Mouse (Mus musculus) telencephalon, adult 2 months (tissue): ENCODE measurements around the gene Armh3.

Experiments
- DNase-seq: peaks from one replicate; pipeline ENCODE4 v3.0.0-alpha.2; 2011; ENCODE audit warnings: low read depth, low spot score

Gene Armh3

DNA sequence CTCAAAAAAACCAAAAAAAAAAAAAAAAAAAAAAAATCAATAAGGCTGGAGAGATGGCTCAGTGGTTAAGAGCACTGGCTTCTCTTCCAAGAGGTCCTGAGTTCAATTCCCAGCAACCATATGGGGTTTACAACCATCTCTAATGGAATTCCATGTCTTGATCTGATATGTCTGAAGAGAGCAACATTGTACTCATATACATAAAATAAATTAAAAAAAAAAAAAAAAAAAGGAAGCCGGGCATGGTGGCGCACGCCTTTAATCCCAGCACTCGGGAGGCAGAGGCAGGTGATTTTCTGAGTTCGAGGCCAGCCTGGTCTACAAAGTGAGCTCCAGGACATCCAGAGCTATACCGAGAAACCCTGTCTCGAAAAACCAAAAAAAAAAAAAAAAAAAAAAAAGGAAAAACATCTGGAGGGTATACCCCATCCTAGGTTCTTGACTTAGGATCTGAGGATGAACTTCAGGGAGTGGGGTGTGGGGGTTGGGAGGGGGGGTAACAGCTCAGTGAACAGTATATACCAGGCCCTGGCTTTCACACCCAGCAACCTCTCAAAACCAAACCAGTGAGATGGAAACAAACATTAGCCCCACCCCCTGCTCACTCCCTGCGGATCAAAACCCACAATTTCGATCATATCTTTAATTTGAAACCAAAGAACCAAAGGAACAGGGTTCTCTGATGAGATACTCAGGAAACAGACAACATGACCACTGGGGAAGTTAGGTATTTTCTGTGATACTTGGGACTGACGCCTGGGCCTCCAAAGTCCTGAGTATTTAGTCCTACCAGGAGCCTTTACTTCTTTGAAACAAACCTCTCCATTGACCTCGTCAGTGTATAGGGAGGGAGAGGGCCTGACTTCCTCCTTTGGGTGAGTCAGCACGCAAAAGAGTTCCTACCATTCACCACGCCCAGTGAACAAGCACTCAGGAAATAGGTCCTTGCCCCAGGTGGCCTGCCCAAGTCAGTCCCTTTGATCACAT is 208.1 kb downstream of the Armh3 start:
- no peak for DNase-seq

DNA sequence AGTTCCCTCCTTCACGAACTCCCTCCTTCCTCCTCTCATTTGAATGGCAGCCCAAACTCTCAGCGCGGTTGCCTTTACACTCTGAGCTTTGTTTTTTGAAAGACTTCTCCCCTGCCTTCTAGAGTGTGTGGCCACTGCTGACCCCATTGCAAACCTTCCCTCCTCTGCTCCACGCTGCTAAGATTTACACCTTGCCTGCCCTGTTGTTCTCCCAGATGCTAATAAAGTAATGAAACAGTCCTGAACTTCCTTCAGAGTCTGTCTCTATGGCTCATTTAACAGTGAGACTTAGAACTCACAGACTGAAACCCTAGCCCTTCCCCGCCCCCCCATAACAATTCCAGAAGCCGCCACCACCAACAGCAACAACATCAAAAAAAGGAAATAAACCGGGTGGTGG is 208.9 kb downstream of the Armh3 start:
- no peak for DNase-seq

DNA sequence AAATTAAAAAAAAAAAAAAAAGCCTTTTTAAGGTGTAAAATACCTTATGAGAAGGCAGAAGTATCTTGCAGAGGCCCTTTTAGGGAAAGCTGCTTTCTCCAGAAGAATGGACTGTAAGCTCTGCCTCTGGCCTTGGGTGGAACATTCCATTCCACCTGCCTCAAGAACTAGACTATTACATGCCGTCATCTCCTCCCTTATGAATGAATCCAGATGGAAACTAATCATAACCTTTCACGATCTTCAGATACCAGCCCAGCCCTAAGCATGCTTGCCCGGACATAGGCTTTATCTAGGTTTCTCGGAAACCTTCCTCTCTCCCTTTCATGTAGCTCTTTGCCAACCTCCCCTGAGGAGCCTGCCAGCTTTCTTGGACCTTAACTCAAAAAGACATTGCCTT is 210.0 kb downstream of the Armh3 start:
- DNase-seq, result no peak

DNA sequence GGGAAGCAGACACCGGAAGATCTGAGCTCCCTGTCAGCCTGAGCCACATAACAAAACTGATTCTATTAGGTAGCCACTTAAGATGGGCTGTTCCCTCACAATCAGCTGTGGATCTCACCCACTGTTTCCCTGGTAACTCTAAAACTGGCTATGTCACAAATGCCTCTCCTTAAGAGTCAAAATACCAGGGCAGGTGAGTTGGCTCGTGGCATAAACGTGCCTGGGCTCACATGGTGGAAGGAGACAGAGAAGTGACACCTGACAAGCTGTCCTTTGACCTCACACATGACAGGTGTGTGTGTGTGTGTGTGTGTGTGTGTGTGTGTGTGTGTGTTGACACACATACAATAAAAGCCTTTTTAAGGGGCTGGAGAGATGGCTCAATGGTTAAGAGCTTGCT is 210.8 kb downstream of the Armh3 start:
- no peak for DNase-seq

DNA sequence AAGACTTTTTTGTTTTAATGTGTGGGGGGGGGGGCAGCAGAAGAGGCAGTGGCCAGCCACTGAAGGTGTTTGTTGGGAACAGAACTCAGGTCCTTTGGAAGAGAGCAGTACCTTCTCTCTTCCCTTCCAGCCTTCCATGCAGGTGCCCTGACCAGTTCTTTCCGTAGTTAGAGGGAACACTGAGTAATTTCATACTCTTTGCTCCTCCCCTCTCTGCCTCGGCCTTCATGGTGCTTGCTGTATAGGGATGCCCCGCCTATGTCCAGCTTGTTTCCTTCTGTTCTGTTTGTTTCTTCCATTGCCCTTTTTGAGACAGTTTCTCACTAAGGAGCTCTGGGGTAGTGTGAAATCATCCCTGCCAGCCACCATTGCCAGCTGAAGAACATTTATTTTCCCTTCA is 212.8 kb downstream of the Armh3 start:
- DNase-seq, result no peak

DNA sequence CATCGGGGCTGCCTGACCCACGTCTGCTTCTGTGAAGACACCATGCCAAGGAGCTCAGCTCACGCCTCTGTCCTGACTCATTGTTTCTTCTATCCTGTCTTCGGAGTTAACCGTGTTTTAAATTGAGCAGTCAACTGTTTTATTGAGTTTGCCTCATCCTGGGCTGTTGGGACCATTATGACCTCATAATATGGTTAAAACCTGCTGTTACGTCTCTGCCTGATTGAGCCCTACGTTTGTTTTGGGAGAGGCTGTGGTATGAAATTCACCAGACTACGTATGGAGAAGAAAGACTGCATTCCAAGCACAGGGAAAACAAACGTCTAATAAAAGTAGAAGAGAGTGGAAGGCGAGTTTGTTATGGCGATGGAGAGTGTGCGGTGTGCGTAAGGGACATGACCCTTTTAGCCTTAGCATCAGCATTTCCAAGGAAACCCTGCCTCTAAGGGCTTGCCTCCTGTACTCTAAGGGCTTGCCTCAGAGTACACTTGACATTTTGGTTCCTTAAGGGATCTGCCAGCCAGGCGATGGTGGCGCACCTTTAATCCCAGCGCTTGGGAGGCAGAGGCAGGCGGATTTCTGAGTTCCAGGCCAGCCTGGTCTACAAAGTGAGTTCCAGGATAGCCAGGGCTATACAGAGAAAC is 214.2 kb downstream of the Armh3 start:
- no peak for DNase-seq

DNA sequence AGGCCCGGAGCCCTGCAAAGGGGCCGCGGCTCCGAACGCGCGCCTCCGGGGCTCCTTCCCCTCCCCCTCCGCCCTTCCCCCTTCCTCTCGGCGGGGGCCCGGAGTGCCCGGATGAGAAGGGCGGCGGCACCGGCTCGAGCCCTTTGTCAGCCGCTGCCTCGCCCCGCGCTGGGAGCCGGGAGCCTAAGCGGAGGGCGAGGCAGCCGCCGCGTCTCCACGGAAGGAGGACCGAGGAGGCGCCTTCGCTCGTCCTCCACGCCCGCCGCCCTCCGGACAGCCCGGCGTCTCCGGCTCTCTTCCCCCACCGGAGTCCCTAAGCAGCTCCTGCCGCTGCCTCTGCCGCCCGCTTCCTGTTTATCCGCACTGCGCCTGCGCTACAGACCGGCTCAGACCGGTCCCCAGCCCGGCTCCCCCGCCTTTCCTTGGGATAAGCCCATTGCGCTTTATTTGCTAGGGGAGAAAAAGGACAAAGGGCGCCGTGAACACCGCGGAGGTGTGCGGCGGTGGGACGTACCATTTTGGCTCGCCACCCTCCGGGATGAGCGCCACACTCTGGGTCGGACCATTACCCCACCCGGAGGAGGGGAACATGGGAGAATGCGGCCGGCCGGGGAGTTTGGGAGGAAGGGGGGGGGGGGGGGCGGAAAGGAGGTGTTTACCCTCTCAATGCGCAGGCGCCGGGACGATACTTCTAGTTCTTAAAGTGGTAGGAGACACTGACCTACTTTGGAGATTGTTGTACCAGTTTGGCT is 214.9 kb downstream of the Armh3 start, which contains the start of gene Mgea5:
Gene Mgea5, minus strand, starts transcription at position 657 of the 752 bp plus-strand sequence.
- DNase-seq, result peak; percentile 99

DNA sequence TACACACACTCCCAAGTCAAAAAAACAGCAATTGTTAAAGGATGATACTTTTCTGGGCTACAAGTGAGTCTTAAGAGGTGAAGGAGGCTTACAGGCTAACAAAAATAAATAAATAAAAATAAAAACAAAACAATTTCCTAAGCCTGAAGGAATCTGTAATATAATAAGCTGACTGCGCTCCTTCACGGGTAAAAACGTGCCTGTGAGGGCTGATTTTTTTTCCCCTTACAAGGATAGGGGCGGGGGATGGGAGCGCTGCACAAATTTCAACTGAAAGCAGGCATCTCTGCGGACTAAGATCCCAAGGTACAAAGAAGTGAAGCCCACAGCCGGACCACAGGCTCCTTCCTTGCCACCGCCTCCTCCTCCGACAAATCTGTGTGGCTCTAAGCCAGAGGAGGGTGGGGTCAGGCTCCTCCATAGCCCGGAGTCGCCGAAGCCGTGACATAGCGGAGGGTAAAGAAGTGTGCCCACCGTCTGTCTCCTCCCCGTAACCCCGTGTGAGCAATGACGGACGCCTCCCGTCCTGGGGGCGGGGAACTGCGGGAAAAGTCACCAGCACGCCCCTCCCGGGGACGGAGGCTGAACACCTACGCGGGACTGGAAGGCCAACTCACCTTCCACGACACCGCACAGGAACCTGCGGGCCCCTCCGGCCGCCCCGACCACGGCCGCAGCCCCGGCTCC is 215.8 kb downstream of the Armh3 start:
- no peak for DNase-seq

DNA sequence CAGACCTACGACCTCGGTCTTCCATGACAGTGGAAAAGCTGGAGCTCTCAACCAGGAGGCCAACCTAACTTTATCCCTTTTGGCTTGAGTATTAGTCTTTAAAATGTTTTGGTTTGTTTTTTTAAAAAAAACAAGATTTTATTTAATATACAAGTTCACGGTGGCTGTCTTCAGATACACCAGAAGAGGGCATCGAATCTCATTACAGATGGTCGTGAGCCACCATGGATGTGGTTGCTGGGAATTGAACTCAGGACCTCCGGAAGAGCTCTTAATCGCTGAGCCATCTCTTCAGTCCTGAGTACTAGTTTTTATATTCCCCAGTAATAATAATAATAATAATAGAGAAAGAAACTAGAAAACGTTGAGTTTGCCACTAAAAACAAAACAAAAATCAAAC is 216.6 kb downstream of the Armh3 start:
- DNase-seq, result no peak

DNA sequence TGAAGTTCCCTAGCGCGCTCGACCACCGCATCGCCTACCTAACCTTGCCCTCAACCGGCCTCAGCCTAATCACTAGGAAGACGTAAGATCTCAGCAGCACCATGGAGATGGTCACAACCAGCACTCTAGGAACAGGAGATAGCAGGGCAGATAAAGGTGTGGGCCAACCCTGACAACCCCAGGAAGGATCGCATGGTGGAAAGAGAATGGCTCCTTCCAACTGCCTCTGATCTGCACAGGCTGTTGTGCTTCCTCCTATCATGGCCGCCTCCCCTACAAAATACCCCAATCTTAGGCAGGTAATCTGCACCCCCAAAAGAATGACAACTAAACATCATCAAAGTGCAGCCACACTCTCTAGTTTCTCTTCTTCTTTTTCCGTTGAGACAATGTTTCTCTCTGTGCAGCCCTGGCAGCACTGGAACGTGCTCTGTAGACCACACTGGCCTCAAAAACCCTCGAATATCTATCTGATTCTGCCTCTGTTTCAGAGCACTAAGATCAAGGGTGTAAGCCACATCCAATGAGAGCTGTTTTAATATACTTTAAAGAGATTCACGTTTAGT is 217.9 kb downstream of the Armh3 start:
- DNase-seq, result no peak

DNA sequence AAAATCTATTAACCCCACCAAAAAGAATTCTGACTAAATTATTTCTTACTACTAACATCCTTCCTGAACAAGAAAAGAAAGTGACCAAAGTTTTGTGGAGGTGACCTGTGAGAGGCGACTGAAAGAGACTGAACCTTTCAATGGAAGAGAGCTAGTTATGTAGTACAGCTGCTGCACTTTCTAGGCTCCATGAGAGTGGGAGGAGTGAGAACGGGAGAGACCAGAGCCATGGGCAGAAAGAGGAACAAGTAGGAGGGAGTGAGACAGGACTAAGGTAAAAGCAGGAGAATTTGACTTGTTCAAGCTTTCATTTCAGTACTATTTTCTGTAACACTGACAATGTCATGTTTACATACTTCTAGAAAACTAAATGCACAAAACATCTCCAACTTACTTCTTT is 222.8 kb downstream of the Armh3 start:
- DNase-seq, result peak; percentile 52

DNA sequence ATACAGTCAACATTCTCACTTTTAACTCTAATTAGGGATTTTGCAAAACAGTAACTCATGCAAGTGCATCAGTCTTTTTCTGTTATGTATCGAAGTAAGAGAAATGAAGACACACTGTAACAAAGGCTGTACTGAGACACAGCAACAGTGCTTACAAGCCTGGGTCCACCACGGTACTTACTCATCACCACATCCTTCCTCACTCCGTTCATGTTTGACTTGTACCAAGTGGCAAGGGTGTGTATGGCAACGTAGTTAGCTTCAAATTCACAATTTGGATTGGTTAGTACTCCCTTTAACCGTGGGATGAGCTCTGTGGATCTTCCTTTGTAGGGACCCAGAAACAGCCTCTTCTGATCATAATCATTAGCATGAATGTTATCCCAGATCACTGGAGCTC is 226.8 kb downstream of the Armh3 start:
- DNase-seq, result no peak
